Mouse (Mus musculus): ENCODE measurements at regions not wholly inside any gene's neighbourhood (a gene's known extent, or its start where the extent isn't known, plus 50 kb on each side); places are given as distances from the start of the nearest gene placed in this dataset.
"Not testable (repeated sequence)": the region's sequence is repeated elsewhere in the genome, so short reads cannot be mapped to it uniquely, and the experiment has no call there.

DNA sequence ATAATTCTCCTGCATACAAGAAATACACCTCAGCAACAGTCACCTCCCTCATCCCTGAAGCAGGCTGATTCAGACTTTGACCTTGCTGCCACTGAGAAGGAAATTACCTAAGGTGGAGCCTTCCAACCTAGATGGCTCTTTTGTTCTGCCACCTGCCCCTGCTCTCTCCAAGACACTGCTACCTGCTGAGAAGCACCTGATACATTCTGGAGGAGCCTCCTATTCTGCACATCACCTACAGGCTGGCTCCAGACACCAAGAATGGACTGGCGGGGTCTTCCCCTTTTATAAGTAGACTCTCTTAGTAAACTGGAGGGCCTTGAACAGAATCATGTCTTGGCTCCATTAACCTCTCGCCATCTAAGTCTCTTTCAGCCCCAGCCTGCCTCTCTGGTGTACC lies 1149.5 kb upstream of the 2610301B20Rik start:
- not testable (repeated sequence) for H3K9ac ChIP-seq (ENCODE audit: low read length); H3K4me2 ChIP-seq (ENCODE audit: low read depth, low read length); ATAC-seq (ENCODE audit: low read depth); H3K27ac ChIP-seq (ENCODE audit: low read length); H3K27me3 ChIP-seq (ENCODE audit: control insufficient read depth, insufficient read depth, low read depth, low read length); H3K4me1 ChIP-seq (replicated peaks; ENCODE audit: control insufficient read depth, insufficient read depth, low read length); H3K4me3 ChIP-seq (ENCODE audit: low read length); H3K9me3 ChIP-seq (ENCODE audit: control insufficient read depth, low read length); H3K36me3 ChIP-seq (ENCODE audit: control insufficient read depth, insufficient read depth, low read length)
- 77% methylated on average over 2 of the region's 2 CpGs for WGBS

GRCm38 (mm10) chr4:9737691-9738090 lies 1136.6 kb upstream of the 2610301B20Rik start:
- Histone ChIP-seq H3K27me3 (ENCODE audit: control insufficient read depth, insufficient read depth, low read depth, low read length) (no peaks in the 10 kb centered on the region), H3K4me2 (ENCODE audit: low read depth, low read length) (no peak overlapping the region), H3K36me3 (ENCODE audit: control insufficient read depth, insufficient read depth, low read length) (no peaks in the 10 kb centered on the region), H3K9ac (ENCODE audit: low read length) (no peak overlapping the region), H3K4me1 (replicated peaks; ENCODE audit: control insufficient read depth, insufficient read depth, low read length) (no peaks in the 10 kb centered on the region), H3K9me3 (ENCODE audit: control insufficient read depth, low read length) (no peaks in the 10 kb centered on the region), H3K4me3 (ENCODE audit: low read length) (no peak overlapping the region), H3K27ac (ENCODE audit: low read length) (no peak overlapping the region)
- no peak for ATAC-seq (ENCODE audit: low read depth)
- 84% methylated on average over 4 of the region's 4 CpGs for WGBS

- no peaks in the 10 kb centered on the region for H3K27me3 ChIP-seq (ENCODE audit: control insufficient read depth, insufficient read depth, low read depth, low read length)
- no peaks in the 10 kb centered on the region for H3K36me3 ChIP-seq (ENCODE audit: control insufficient read depth, insufficient read depth, low read length)
- H3K27ac ChIP-seq (ENCODE audit: low read length), result no peak overlapping the region
- no peak overlapping the region for H3K9ac ChIP-seq (ENCODE audit: low read length)
- 80% methylated on average over 6 of the region's 6 CpGs for whole genome bisulfite sequencing
- no peaks in the 10 kb centered on the region for H3K9me3 ChIP-seq (ENCODE audit: control insufficient read depth, low read length)
- no peaks in the 10 kb centered on the region for H3K4me1 ChIP-seq (replicated peaks; ENCODE audit: control insufficient read depth, insufficient read depth, low read length)
- no peak overlapping the region for H3K4me2 ChIP-seq (ENCODE audit: low read depth, low read length)
- no peak for ATAC-seq (ENCODE audit: low read depth)
- no peak overlapping the region for H3K4me3 ChIP-seq (ENCODE audit: low read length)
Observed at GRCm38 (mm10) chr4:9747411-9747938, 1126.8 kb upstream of the 2610301B20Rik start.

- no peak for ATAC-seq (ENCODE audit: low read depth)
- Histone ChIP-seq H3K9ac (ENCODE audit: low read length) (no peak overlapping the region), H3K36me3 (ENCODE audit: control insufficient read depth, insufficient read depth, low read length) (no peaks in the 10 kb centered on the region), H3K4me1 (replicated peaks; ENCODE audit: control insufficient read depth, insufficient read depth, low read length) (no peaks in the 10 kb centered on the region), H3K4me3 (ENCODE audit: low read length) (no peak overlapping the region), H3K27ac (ENCODE audit: low read length) (no peak overlapping the region), H3K9me3 (ENCODE audit: control insufficient read depth, low read length) (no peaks in the 10 kb centered on the region), H3K4me2 (ENCODE audit: low read depth, low read length) (no peak overlapping the region), H3K27me3 (ENCODE audit: control insufficient read depth, insufficient read depth, low read depth, low read length) (no peaks in the 10 kb centered on the region)
- 57% methylated on average over 2 of the region's 2 CpGs for WGBS
Observed at GRCm38 (mm10) chr4:9748110-9748509, 1126.2 kb upstream of the 2610301B20Rik start.

- H3K4me1 ChIP-seq (replicated peaks; ENCODE audit: control insufficient read depth, insufficient read depth, low read length), result no peaks in the 10 kb centered on the region
- WGBS, result 86% methylated on average over 3 of the region's 3 CpGs
- H3K27me3 ChIP-seq (ENCODE audit: control insufficient read depth, insufficient read depth, low read depth, low read length), result no peaks in the 10 kb centered on the region
- no peak overlapping the region for H3K27ac ChIP-seq (ENCODE audit: low read length)
- no peak for ATAC-seq (ENCODE audit: low read depth)
- H3K4me3 ChIP-seq (ENCODE audit: low read length), result no peak overlapping the region
- H3K4me2 ChIP-seq (ENCODE audit: low read depth, low read length), result no peak overlapping the region
- no peak overlapping the region for H3K9ac ChIP-seq (ENCODE audit: low read length)
- no peaks in the 10 kb centered on the region for H3K36me3 ChIP-seq (ENCODE audit: control insufficient read depth, insufficient read depth, low read length)
- no peaks in the 10 kb centered on the region for H3K9me3 ChIP-seq (ENCODE audit: control insufficient read depth, low read length)
Observed at GRCm38 (mm10) chr4:9749877-9750276, 1124.4 kb upstream of the 2610301B20Rik start.

DNA sequence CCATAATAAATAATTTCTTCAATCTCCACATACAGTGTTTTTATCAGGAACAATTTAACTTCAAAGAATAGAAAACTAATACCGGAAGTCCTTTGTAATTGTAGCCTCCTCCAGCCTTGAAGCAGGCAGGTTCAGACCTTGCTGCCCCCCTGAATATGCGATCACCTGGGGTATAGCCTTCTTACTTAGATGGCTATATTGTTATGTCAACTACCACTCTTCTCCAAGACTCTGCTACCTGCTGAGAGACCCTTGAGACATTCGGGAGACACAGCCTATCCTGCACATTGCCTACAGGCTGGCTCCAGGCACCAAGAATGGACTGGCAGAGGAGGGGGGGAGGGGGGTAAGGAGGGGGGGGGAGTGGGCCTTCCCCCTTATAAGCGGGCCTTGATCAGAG lies 1123.9 kb upstream of the 2610301B20Rik start:
- no peaks in the 10 kb centered on the region for H3K36me3 ChIP-seq (ENCODE audit: control insufficient read depth, insufficient read depth, low read length)
- no peak overlapping the region for H3K4me3 ChIP-seq (ENCODE audit: low read length)
- 76% methylated on average over 4 of the region's 4 CpGs for WGBS
- no peaks in the 10 kb centered on the region for H3K9me3 ChIP-seq (ENCODE audit: control insufficient read depth, low read length)
- no peak overlapping the region for H3K9ac ChIP-seq (ENCODE audit: low read length)
- H3K4me1 ChIP-seq (replicated peaks; ENCODE audit: control insufficient read depth, insufficient read depth, low read length), result no peaks in the 10 kb centered on the region
- H3K4me2 ChIP-seq (ENCODE audit: low read depth, low read length), result no peak overlapping the region
- H3K27ac ChIP-seq (ENCODE audit: low read length), result no peak overlapping the region
- no peaks in the 10 kb centered on the region for H3K27me3 ChIP-seq (ENCODE audit: control insufficient read depth, insufficient read depth, low read depth, low read length)
- no peak for ATAC-seq (ENCODE audit: low read depth)

- no peak for ATAC-seq (ENCODE audit: low read depth)
- Histone ChIP-seq H3K36me3 (ENCODE audit: control insufficient read depth, insufficient read depth, low read length) (no peaks in the 10 kb centered on the region), H3K4me3 (ENCODE audit: low read length) (no peak overlapping the region), H3K9me3 (ENCODE audit: control insufficient read depth, low read length) (no peaks in the 10 kb centered on the region), H3K4me2 (ENCODE audit: low read depth, low read length) (no peak overlapping the region), H3K9ac (ENCODE audit: low read length) (no peak overlapping the region), H3K27ac (ENCODE audit: low read length) (no peak overlapping the region), H3K27me3 (ENCODE audit: control insufficient read depth, insufficient read depth, low read depth, low read length) (no peaks in the 10 kb centered on the region), H3K4me1 (replicated peaks; ENCODE audit: control insufficient read depth, insufficient read depth, low read length) (no peaks in the 10 kb centered on the region)
- WGBS, result 68% methylated on average over 1 of the region's 1 CpGs
Observed at GRCm38 (mm10) chr4:9763321-9763720, 1111.0 kb upstream of the 2610301B20Rik start.

DNA sequence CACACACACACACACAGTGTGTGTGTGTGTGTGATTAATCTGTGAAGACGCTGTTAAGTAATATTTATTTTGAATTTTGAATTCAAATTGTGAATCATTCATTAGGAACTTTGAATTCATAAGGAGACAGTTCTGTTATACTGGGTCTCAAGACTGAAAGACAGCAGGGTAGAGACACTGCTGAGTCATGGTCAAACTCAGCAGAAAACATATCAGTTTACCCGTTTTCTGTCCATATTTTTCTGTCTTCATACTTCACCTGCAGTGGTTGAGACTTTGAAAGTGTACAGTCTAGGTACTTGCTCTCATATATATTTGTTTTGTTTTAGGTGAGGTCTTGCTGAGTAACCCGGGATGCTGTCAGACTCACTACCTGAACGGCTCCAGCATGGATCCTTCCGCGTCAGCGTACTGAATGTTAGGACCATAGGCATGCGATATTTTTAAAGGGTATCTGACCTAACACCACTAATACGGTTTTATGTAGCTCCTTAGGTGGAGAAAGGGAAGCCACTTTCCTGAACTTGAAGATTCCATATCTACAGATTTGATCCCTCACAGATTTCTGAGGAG lies 1104.6 kb upstream of the 2610301B20Rik start:
- WGBS, result 48% methylated on average over 9 of the region's 9 CpGs
- no peak overlapping the region for H3K9ac ChIP-seq (ENCODE audit: low read length)
- H3K36me3 ChIP-seq (ENCODE audit: control insufficient read depth, insufficient read depth, low read length), result no peaks in the 10 kb centered on the region
- H3K4me2 ChIP-seq (ENCODE audit: low read depth, low read length), result peak overlapping the region; percentile 95
- H3K27ac ChIP-seq (ENCODE audit: low read length), result no peak overlapping the region
- H3K4me3 ChIP-seq (ENCODE audit: low read length), result peak overlapping the region; percentile 31
- H3K9me3 ChIP-seq (ENCODE audit: control insufficient read depth, low read length), result no peaks in the 10 kb centered on the region
- H3K4me1 ChIP-seq (replicated peaks; ENCODE audit: control insufficient read depth, insufficient read depth, low read length), result 0 out of 2 replicates have a peak, but pooled peaks cover 2% of the 10 kb centered on the region
- no peaks in the 10 kb centered on the region for H3K27me3 ChIP-seq (ENCODE audit: control insufficient read depth, insufficient read depth, low read depth, low read length)
- ATAC-seq (ENCODE audit: low read depth), result no peak

DNA sequence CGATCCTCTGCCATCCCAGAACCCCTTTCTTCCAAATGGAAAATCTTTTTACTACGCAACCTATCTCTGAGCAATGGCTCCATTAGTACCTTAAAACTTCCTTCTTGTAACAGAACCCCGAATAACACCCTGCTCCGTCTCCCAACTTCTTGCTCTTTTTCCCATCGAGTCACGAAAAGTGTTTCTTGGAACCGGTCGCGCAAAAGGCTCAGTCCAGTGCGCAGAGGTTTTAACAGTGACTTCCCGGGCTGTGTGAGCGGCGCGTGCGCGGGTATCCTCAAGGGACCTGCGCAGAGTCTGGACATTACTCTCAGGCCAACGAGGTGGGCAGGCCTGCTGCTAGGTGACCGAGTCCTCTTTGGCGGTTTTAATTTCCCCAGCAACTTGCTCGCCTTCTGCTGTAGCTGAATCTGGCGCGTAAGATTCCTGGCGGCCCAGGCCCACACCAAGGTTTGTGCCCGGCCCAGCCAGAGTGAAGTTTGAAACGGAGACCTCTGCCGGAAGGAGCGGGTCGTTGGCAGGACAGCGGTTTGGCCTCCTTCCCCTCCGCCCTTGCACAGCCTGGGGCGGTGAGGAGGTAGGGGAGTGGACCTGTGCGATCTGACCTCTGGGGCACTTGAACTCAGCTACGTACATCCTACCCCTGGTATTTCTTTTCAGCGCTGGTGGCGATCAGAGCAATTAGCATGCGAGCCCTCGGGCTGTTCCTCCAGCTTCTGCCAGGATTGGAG lies 1103.8 kb upstream of the 2610301B20Rik start:
- Histone ChIP-seq H3K4me1 (replicated peaks; ENCODE audit: control insufficient read depth, insufficient read depth, low read length) (0 out of 2 replicates have a peak, but pooled peaks cover 2% of the 10 kb centered on the region), H3K9me3 (ENCODE audit: control insufficient read depth, low read length) (no peaks in the 10 kb centered on the region), H3K9ac (ENCODE audit: low read length) (peak overlapping the region; percentile 73), H3K27ac (ENCODE audit: low read length) (peak overlapping the region; percentile 62), H3K4me3 (ENCODE audit: low read length) (peak overlapping the region; percentile 59), H3K4me2 (ENCODE audit: low read depth, low read length) (peak overlapping the region; percentile 95), H3K27me3 (ENCODE audit: control insufficient read depth, insufficient read depth, low read depth, low read length) (no peaks in the 10 kb centered on the region), H3K36me3 (ENCODE audit: control insufficient read depth, insufficient read depth, low read length) (no peaks in the 10 kb centered on the region)
- ATAC-seq (ENCODE audit: low read depth), result peak; percentile 93
- 2% methylated on average over 38 of the region's 38 CpGs for WGBS
